Mouse (Mus musculus) lung, postnatal 25 days (tissue): ENCODE measurements around the gene Man2a1.
"Not testable (repeated sequence)": the region's sequence is repeated elsewhere in the genome, so short reads cannot be mapped to it uniquely, and the experiment has no call there.

ENCODE experiments used
- DNase-seq: peaks from one replicate; pipeline ENCODE4 v3.0.0; 2022; ENCODE audit warnings: low spot score

Man2a1 gene

DNA sequence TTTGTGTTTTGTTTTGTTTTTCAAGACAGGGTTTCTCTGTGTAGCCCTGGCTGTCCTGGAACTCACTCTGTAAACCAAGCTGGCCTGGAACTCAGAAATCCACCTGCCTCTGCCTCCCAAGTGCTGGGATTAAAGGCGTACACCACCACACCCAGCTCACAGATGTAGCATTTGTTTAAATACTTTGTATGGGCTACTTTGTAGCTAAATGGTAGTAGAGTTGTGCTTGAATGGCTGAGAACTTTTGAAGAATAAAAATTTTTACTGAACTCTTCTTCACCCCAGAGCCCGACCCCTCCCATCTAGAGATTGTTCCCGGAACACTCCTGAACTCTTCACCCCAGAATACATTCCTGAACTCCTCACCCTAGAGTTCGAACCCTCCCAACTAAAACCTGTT is 162.1 kb downstream of the Man2a1 start:
- DNase-seq = not testable (repeated sequence)

DNA sequence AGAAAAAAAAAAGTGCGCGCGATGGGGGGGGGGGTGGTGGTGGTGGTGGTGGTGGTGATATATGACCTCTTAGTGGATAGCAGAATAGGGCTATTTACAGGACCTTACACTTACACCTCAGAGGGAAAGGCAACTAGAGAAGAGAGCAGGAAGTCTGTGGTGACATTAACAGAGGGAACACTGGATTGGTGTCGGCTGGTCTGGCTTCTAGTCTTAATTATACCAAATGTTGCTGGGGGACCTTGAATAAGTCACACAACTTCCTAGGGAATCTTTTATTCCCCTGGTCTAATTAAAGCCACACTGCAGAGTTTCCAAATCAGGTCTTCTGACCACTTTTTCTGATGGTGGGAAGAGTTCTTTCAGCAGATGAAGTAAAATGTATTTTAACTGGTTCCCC is 163.0 kb downstream of the Man2a1 start:
- no peak for DNase-seq

DNA sequence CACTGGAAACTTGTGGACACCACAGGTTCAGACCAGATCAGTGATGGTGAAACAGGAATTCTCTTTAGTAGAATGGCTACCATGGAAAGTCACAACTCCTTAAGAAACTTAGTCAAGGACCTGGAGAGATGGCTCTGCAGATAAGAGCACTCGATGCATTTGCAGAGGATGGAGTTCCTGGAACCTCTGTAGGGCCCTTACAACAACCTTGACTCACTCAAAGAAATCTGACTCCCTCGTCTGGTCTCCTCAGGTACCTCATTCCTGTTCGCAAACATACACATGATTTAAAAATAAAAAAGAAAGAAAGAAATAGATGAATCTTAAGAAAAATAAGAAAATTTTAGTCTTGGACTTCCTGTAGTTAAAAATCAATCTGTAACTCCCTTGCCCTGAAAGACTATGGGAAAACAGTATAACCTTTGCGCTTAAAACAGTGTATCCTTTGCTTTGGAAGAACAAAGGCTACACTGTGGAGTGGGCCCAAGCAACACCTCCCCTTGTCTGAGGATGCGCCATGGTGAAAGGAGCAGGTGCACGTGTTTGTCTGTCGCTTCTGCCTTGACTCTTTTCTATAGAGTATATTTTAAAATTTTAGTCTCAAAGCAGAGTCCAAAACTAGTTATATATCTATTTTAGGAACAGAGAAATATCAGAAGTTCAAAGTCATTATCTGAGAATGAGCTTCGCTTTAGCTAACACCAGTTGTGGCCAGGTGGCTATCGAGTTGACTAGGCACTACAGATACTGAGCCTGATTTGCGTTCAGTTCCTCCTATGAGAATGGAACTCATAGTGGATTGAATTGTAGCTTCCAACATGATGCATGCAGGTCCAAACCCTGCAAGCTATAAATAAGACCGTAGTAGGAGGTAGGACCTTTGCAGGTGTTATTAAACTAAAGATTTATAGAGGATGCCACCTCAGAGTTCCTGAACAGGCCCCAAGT is 163.9 kb downstream of the Man2a1 start:
- DNase-seq = peak; percentile 44

DNA sequence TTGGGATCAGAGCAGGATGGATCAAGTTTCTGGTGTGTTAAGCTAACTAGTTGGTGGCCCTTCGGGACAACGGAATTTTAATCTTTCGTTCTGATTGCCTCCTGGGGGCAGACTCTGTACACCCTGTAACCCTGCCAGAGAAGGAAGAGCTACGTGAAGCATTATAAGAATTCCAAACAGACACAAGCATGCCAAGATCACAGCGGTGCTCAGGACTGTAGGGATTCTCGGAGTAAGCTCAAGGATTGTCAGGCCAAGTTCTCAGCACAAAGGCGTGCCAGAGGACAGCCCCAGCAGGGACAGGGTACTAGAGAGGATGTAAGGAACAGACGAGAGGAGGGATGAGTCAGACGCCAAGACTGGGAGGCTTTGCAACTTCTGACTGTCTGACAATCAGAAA is 164.8 kb downstream of the Man2a1 start:
- DNase-seq = no peak

DNA sequence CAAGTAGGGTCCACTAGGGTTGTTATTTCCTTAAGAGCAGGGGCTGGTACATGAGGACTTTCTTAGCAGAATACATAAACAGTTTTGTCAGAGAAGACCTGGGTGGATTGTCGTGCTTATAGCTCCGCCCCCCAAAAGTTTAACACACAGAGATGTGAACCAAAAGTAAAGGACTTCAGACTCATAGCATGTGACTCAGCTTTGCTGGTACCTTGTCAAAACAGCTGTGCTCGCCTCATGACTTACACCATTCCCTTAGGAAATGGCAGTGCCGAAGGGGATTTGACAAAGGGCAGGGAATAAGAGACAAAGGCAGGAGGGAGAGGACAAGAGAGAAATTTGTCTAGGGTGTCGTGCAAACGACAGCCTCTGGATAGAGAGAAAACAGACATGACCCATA is 166.0 kb downstream of the Man2a1 start:
- no peak for DNase-seq

DNA sequence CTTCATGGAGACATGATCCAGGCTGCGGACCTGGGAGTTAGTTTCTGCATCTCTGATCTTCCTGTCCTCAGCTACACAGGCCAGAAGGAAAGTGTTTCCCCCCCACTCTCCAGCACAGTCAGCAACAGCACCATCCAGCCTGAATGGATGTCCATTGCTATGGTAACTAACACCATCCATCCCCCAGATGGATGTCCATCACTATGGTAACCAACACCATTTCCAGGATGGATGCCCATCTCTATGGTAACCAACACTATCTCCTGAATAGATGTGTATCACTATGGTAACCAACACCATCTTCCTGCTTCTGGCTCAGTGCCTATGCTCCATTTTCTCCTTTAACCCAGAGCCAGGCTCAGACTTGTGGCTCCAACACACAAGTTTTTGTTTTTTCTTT is 169.7 kb downstream of the Man2a1 start:
- DNase-seq = no peak

DNA sequence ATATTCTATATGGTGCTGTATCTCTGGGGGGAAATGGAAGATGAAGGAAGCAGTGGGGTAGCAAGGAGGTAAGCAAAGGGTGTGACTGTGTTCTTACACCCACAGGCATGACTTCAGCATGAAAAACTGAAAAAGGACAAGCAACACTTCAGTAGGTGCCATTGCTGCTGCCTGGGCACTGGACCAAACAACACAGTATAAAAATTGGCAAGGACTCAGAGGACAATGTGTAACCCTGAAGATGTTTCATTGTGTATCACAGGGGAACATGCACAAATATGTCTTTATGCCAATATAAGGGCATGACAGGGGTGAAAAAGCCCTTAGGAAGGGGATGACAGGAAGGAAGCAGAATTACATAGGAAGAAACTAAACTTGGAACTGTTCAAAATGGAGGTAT is 172.1 kb downstream of the Man2a1 start:
- no peak for DNase-seq

DNA sequence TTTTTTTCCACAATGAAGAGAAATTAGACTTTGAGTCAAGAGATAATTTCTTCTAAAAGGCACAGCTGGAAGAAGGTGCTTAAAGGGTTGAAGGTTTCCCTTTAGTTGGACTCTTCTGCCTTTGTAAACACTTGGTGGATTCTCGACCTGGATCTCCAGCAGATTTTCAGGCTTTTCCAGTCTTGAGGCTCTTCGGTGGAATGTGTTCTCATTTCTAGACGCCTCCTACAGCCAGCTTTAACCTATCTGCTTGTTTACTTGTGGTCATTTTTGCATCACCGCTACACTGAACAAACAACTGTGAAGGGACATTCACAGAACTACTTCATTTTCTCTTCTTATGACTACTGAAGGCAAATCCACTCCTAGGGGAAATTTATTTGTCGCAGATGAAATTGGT is 173.7 kb downstream of the Man2a1 start:
- DNase-seq = peak; percentile 52

DNA sequence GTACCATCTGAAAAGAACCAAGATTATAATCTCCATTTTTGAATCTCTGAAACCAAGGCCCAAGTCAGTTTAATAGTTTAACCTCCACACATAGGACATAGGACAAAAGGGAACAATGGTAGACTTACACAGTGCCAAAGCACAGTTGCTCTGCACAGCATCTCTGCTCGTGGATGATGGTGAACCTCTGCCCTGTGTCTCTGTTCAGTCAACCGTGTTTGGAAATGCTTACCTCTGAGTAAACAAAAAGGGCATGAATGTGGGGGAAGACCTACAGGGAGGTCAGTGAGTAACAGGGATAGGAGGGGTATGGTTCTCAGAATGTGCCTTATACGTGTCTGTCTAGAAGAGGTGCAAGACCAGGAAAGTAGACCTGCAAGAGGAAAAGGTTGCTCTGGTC is 177.8 kb downstream of the Man2a1 start:
- no peak for DNase-seq

DNA sequence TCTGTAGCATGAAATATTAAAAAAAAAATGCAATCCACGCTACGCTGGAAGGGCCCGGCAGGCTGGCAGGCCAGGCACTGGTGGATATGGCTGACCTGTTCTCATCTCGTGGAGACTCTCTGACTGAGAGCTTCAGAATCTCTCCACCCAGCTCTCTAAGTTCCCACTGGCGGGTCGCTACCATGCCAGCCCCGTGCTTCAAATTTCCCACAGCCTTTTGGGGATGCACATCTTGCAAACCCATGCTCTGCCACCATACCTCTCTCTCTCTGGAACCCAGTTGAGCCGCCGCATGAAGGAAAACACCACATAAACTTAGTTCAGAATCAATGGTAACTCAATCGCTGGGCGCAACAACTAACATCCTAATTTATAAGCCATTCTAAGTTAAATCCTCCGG is 178.2 kb downstream of the Man2a1 start:
- no peak for DNase-seq

DNA sequence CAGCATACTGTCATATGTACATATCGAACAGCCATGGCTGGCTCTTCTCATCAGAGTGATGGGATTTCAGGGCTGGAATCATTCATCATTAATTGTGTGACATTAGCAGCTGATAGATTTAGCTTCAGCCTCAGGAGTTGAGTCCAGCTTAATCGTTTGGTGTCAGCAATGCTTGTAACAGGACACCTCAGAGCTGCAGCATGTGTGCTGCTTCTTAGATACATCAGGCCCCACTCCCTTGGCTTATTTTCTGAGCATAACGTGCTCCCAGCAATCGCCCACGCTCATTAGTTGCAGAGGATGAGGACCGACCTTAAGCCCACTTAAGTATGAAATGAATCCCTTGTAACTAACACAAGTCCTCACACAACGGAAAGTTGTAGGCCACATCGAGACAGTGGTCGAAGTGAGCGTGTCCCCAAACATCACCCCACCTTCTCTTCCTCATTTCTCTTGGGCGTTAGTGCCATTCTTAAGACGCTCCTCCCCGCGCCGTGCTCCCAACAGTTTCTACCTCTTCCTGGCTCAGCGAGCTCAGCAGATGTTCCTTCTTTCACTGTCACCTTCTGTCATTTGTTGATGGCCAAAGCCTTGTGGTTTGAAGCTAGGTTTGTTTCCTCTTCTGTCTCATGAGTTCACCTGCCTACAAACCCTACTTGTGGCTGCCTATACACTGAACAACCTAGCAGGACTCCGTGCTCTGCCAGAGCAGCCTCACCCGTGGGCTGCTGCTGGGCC is 180.4 kb downstream of the Man2a1 start:
- DNase-seq = no peak

DNA sequence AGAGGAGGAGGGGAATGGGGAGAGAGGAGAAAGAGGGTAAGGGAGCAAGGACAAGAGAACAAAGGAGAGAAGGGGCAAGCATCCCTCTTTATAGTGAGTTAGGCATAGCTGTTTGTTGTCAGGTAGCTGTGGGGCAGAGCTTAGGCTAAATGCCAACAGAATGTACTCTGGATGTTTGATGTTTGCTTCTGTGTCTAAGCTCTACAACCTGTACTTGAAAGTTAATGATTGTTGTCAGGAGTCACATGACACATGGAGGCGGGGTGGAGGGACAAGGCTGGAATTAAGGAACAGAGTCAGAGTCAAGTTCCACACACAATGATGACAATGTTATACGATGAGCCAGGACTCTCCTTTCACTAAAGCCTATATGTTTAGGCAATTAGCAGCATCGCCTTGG is 181.8 kb downstream of the Man2a1 start:
- DNase-seq = peak; percentile 79

DNA sequence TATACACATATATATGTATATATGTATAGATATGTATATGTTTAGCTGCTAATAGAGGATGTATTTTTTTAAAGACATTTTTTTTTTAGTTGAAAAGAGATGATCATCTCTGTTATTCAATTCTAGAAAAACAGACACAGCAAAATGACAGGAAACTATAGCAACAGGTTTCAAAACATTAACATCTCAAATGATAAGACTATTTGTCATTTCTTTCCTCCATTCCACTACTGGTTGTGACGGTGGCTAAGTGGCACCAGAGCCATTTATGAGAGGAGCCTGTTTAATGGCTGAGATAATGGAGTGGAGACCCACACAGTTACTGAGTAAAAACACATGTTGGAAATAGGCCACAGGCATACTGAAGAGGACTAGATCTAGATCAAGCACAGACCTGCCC is 185.4 kb downstream of the Man2a1 start:
- DNase-seq = no peak

DNA sequence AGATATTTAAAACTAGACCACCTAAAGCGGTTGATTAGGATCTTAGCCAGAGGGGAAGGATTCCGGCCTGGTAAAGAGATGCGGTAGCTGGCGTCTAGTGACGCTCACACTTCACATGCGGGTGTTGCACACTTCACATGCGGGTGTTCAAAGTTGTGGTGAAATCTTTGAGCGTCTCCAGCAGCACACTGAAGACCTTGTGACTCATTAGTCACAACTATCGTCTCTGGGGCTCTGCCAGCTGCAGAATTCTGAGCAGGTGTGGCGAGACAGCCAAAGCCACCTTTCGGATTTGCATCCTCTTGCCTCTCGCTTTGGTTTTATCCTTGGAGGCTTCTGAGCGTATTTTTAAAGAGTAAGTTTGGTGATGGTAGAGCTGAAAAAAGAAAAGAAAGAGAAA is 187.8 kb downstream of the Man2a1 start:
- DNase-seq = no peak

DNA sequence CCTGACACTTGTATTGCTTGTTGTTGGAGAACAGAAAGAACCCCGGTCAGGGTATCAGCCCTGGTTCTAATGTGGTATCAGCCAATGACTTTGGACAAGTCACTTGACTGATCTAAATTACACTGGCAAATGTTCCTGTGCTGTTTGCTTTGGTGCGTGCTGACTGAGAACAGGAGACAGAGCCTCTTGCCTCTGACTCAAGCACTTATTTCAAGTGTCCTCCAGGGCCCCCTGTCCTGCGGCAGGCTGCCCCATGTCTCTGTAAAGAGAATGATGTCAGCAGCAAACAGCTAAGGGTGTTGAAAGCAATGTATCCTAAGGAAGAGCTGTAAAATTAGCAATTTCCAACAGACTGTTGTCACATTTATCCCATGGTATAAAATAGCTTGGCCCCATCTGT is 188.6 kb downstream of the Man2a1 start:
- peak; percentile 54 for DNase-seq

DNA sequence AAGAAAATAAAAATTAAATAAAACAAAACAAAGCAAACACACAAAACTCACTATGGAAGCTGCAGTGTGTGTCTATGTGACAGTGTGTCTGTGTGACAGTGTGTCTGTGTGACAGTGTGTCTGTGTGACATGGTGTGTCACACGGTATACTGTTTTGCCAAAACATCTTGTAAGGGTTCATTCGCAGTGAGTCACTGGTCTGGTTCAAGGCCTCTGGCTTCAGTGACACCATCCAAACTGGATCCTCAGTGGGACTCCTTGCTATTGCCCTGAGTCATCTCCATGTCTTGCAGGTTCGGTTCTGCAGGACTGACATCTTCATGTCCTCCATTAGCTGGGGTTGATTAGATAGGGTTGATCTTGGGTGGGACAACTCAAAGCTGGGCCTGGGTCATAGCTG is 191.5 kb downstream of the Man2a1 start:
- DNase-seq = no peak

DNA sequence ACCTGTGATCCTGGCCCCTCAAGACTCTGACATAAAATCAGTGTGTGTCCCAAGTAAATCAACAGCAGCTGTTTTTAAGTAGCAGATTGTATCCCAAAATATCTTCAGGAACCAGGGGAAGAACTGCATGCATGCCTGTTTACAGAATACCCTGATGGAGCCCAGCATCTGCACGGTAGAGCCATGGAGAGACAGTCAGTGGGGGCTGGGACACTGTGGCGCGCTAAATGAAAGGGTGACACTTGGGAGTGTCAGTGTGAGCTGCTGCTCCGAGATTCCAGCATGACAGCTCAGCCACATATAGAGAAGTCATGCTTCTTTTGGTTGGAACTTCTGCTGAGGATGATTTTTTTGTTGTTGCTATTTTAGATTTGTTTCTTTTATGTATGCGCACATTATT is 192.1 kb downstream of the Man2a1 start:
- no peak for DNase-seq

DNA sequence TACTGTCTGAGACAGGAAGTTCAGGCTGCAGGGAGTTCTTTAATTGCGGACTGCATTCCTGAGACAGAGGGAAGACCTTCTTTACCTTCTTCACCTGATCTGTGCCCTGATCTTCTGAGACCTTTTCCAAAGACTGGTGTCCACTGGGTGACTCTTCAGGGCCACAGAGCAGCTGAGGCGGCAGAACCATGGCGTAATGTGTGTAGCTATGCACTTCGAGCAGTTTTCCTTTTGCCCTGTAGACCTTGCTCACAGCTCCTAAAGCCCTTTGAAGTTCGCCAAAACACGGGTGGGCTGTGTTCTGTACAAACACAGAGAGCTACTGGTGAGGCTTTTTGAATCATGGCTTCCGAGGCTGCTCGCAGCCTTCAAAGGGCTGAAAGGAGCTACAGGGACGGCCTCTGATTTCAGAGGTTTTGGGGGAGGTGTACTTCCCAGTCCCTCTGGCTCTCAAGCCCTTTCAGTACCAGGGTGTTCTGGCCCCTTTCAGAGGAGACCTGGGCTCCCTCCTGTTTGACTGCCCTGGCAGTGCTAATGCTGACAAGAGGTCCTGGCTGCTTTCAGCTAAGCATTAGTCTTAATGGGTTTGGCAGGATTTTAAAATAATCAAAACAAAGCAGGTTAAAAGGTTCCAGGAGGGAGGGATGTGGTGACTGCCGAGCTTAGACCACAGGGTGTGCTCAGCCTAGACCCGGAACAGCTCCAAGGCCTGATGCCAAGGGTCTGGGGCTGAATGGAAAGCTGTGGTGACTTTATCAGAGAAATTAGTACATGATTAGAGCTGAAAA is 201.8 kb downstream of the Man2a1 start:
- no peak for DNase-seq

DNA sequence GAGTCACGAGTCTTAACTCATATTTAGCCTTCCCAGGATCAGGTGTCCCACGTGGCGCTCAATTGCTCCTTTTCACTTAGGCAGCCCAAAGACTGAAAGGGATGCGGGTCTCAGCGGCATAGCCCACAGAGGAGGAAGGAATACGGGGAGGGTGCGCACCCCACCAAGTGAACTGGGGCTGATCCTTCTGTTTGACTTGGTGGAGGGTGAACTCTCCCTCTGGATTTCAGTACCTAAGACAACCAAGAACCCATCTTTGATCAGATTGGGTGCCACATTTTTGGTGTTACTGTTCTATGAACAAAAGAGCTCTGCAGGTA is 202.4 kb downstream of the Man2a1 start:
- no peak for DNase-seq
